Mouse (Mus musculus) limb, embryonic 12.5 days (tissue): ENCODE data around the gene Dennd6b. TPM values are rescaled to one million over a fixed set of nuclear protein-coding genes. Genes with fewer than 3 reads are reported as not detected.
A peak's percentile ranks its signal among the peaks of the same experiment; 100 is the strongest.

Experiments used
- ATAC-seq: fragments of 200-750 bp; cut with Nextera tagmentation; 2 replicates; pipeline ENCODE4 v1.8.0; 2017; ENCODE audit warnings: low read depth, moderate TSS enrichment; ENCODE audit not compliant: insufficient number of reproducible peaks, insufficient read depth, low FRiP score, low TSS enrichment
- H3K27ac ChIP-seq: fragments of 300-500 bp; sonication (generic); 2 replicates; pipeline ENCODE4 v1.5.1; 2016; ENCODE audit warnings: mild to moderate bottlenecking, moderate library complexity
- H3K27me3 ChIP-seq: fragments of 300-500 bp; sonication (generic); 2 replicates; pipeline ENCODE4 v1.6.1; 2016; ENCODE audit warnings: mild to moderate bottlenecking, moderate library complexity
- H3K36me3 ChIP-seq: fragments of 300-500 bp; sonication (generic); 2 replicates; pipeline ENCODE4 v1.6.1; 2016; ENCODE audit warnings: mild to moderate bottlenecking, moderate library complexity
- H3K4me1 ChIP-seq: fragments of 300-500 bp; sonication (generic); replicated peaks from 2 replicates; pipeline ENCODE4 v1.6.1; 2016
- H3K4me2 ChIP-seq: fragments of 300-500 bp; sonication (generic); 2 replicates; pipeline ENCODE4 v1.6.1; 2016; ENCODE audit warnings: mild to moderate bottlenecking, moderate library complexity
- H3K4me3 ChIP-seq: fragments of 300-500 bp; sonication (generic); replicated peaks from 2 replicates; pipeline ENCODE4 v1.5.1; 2016; ENCODE audit warnings: mild to moderate bottlenecking
- H3K9ac ChIP-seq: fragments of 300-500 bp; sonication (generic); replicated peaks from 2 replicates; pipeline ENCODE4 v1.6.1; 2016; ENCODE audit warnings: mild to moderate bottlenecking, moderate library complexity
- H3K9me3 ChIP-seq: fragments of 300-500 bp; sonication (generic); 2 replicates; pipeline ENCODE4 v1.6.1; 2016; ENCODE audit warnings: mild to moderate bottlenecking, moderate library complexity
- WGBS: fragments of 180-500 bp; shearing (Covaris S2); methylation state at CpG from one replicate; pipeline ENCODE4 v1.1.7; 2016; 5-methylcytosine and 5-hydroxymethylcytosine counted together
- polyA plus RNA-seq: library from polyadenylated mRNA; unstranded; fragments of >200 nt; fragmentation: Nextera tagmentation; extraction: Ambion mirVana; gene quantifications from 2 replicates; pipeline ENCODE4 v1.2.1, GENCODE M21; 2016

The Dennd6b gene
- polyA plus RNA-seq, 1 experiment from 2014 or later: 30.1 TPM

DNA sequence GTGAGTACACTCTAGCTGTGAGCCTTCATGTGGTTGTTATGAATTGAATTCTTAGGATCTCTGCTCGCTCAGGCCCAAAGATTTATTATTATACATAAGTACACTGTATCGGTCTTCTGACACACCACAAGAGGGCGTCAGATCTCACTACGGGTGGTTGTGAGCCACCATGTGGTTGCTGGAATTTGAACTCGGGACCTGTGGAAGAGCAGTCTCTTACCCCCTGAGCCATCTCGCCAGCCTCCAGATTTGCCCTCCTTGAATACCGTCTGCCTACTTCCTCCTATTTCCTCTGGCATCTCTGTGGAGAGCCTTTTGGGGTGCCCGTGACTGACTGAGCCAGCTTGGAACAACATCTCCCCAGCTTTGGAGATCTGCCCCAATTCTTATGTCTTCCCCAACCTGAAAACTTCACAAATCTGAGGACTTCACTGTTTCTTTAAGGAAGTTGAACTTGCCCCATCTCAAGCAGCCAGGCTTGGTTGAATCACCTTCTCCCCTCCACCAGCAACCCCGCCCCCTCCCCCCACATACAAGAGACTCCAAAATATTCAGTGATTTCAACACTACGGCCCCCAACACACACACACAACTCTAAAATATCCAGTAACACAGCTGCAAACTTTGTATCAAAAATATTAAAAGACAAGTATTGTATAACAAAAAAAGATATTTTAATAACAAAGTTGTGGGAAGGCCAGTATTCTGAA is 14.6 kb downstream of the Dennd6b start:
- H3K4me1 ChIP-seq: peaks cover 54% of the 10 kb centered on the region
- H3K9ac ChIP-seq: no peak overlapping the region
- H3K9me3 ChIP-seq: no peaks in the 10 kb centered on the region
- WGBS: 76% methylated on average over 10 of the region's 10 CpGs
- H3K4me3 ChIP-seq: peak overlapping the region; percentile 89
- H3K36me3 ChIP-seq: peaks cover 25% of the 10 kb centered on the region
- no peaks in the 10 kb centered on the region for H3K27me3 ChIP-seq
- peak overlapping the region; percentile 93 for H3K4me2 ChIP-seq
- no peak overlapping the region for H3K27ac ChIP-seq
- ATAC-seq: no peak

DNA sequence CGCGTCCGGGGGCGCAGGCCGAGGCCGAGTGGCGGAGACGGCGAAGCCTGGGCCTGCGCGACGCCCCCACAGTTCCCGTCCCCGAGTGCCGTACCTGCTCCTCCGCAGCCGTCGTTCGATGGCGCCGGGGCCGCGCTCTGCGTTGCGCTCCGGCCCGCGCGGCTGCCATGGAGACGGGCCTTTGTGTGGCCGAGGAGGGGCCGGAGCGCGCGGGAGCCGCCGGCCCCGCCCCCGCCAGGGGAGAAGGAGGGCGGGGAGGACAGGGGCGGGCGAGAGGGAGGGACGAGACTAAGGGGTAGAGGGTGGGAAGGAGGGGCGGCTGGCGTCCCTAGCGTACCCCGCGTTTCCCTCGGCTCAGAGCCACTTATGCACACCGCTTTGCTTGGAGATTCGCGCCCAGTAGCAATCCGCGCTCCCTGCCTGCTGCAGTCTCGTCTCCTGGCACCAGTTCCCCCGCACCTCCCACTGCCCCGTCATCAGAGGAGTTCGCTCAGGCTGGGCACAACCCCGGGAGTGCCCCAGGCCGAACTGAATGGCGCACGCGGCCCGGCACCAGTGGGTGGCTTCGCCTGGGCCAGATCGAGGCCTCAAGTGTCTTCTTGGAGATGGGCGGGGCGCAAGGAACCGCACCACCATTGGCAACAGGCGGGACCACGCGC is 15.6 kb downstream of the Dennd6b start, which contains the start of gene Plxnb2:
TSS of gene Plxnb2 (minus strand) at position 218 of the 659 bp plus-strand sequence.
- Histone ChIP-seq H3K4me2 (peak within 1 kb of the TSS; percentile 93), H3K9me3 (no peaks in the 10 kb centered on the region), H3K36me3 (peaks cover 14% of the 10 kb centered on the region), H3K27ac (peak within 1 kb of the TSS; percentile 92), H3K27me3 (no peaks in the 10 kb centered on the region), H3K4me3 (peak within 1 kb of the TSS; percentile 89), H3K4me1 (peaks cover 63% of the 10 kb centered on the region), H3K9ac (peak within 1 kb of the TSS; percentile 91)
- WGBS: under 1% methylated on average over 66 of the region's 72 CpGs
- peak; percentile 83 for ATAC-seq

DNA sequence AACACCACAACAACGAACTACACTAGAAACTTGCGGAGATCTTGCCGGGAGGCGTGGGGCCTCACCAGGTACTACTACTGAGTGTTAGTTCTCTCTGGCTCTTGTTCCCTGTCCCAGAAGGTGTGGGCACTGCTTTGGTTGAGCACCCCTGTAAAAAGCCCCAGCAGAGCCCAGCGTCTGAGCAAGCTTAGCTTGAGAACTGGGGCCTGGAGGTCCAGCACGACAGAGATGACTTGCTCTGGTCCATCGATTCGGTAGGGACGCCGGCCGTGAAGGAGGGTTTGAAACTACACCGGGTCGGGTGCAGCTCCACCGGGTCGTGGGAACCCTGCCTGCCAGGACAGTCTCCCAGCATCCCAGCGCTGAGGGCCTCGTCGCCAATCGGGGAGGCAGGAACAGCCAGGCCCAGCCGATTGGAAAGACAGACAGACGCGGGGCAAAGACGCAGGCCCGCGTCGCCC is 16.2 kb downstream of the Dennd6b start:
- WGBS: 1% methylated on average over 26 of the region's 26 CpGs
- ATAC-seq: no peak
- Histone ChIP-seq H3K4me3 (peak overlapping the region; percentile 89), H3K27me3 (no peaks in the 10 kb centered on the region), H3K9ac (peak overlapping the region; percentile 91), H3K9me3 (no peaks in the 10 kb centered on the region), H3K4me2 (peak overlapping the region; percentile 93), H3K36me3 (peaks cover 8% of the 10 kb centered on the region; the same call in 1 of the 2 replicates), H3K4me1 (peaks cover 64% of the 10 kb centered on the region), H3K27ac (peak overlapping the region; percentile 92)

DNA sequence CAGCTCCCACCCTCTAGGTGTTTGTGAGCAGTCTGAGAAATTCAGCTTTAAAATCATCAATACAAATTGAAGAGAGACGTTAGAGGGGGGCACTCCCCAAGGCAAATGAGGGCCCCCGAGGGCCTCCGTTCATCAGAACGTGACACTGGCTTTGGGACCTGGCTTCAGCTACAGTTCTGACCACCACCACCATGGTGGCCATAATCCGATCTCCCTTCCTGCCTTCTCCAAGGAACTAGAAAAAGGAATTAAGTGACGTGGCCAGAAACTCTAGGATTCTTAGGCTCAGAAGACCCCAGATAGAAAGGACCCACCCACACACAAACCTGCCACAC is 16.7 kb downstream of the Dennd6b start:
- H3K9me3 ChIP-seq: no peaks in the 10 kb centered on the region
- H3K9ac ChIP-seq: peak overlapping the region; percentile 91
- peaks cover 5% of the 10 kb centered on the region; the same call in 1 of the 2 replicates for H3K36me3 ChIP-seq
- H3K4me1 ChIP-seq: peaks cover 64% of the 10 kb centered on the region
- peak overlapping the region; percentile 92 for H3K27ac ChIP-seq
- WGBS: 7% methylated on average over 6 of the region's 6 CpGs
- H3K4me3 ChIP-seq: peak overlapping the region; percentile 89
- no peak for ATAC-seq
- peak overlapping the region; percentile 93 for H3K4me2 ChIP-seq
- no peaks in the 10 kb centered on the region for H3K27me3 ChIP-seq

DNA sequence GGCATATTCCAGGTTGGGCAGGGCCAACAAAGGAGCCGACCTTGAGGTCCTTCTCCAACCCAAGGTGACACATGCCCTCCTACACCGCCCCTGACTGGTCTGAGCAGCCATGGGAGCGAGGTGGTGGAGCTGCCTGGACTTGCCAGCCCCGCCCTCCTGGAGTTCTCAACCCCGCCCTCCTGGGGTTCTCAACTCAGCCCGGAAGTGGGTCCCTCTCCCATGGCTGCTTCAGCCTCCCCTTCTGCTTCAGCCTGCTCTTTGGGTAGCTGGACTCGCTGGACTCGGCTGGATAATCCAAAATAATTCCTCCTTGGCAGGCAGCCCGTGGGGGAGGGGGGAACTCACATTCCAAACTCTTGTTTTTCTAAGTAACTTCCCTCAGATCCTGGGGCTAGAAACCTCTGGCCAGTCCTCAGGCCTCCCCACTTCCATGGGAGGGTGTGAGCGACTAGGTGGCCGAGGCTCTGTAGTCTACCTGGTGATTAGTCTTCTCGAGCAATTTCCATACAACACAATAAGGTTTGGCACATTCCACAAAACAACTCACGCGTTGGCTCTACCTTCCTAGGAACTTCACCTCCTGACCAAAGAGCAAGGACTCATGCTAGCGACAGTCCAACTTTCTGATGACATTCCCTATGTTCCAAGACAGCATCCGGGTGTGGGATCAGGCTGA is 17.2 kb downstream of the Dennd6b start:
- H3K4me1 ChIP-seq: peaks cover 69% of the 10 kb centered on the region
- peak; percentile 44; the same call in 1 of the 2 replicates for ATAC-seq
- H3K36me3 ChIP-seq: no peaks in the 10 kb centered on the region; the same call in 1 of the 2 replicates
- H3K4me3 ChIP-seq: peak overlapping the region; percentile 89
- H3K4me2 ChIP-seq: peak overlapping the region; percentile 93
- no peaks in the 10 kb centered on the region for H3K27me3 ChIP-seq
- peak overlapping the region; percentile 92 for H3K27ac ChIP-seq
- 2% methylated on average over 16 of the region's 16 CpGs for WGBS
- peak overlapping the region; percentile 91 for H3K9ac ChIP-seq
- H3K9me3 ChIP-seq: no peaks in the 10 kb centered on the region

DNA sequence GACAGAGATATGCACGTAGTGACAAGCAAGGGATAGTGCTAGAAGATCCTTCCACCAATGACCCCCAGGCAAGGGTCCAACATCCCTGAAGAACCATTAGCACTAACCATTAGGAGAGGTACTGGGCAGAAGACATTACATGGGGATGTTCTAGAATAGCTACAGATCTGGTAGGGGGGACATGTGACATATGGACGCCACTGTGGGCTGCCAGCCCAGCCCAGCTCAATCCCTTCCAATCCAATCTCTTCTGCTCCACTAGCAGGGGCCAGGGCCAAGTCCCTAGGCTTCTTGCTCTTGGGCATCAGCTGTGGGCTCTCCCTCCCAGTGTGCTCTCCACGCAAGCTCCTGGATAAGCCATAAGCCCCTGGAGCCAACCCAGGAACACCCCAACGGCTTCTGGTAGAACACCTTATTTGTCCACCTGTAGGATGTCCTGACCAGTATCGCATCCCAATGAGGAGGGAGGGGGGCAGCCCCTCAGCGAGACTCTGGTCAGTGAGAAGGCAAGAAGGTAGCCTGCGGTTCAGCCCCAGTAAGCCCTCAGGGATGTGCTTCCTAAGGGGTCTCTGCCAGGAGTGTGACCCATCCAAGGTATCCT is 17.9 kb downstream of the Dennd6b start:
- H3K27ac ChIP-seq: peak overlapping the region; percentile 92
- no peaks in the 10 kb centered on the region for H3K9me3 ChIP-seq
- no peak for ATAC-seq
- H3K4me2 ChIP-seq: peak overlapping the region; percentile 93
- H3K27me3 ChIP-seq: no peaks in the 10 kb centered on the region
- H3K36me3 ChIP-seq: no peaks in the 10 kb centered on the region
- H3K9ac ChIP-seq: peak overlapping the region; percentile 91; the same call in 1 of the 2 replicates
- WGBS: 75% methylated on average over 7 of the region's 7 CpGs
- peaks cover 77% of the 10 kb centered on the region for H3K4me1 ChIP-seq
- peak overlapping the region; percentile 89 for H3K4me3 ChIP-seq

DNA sequence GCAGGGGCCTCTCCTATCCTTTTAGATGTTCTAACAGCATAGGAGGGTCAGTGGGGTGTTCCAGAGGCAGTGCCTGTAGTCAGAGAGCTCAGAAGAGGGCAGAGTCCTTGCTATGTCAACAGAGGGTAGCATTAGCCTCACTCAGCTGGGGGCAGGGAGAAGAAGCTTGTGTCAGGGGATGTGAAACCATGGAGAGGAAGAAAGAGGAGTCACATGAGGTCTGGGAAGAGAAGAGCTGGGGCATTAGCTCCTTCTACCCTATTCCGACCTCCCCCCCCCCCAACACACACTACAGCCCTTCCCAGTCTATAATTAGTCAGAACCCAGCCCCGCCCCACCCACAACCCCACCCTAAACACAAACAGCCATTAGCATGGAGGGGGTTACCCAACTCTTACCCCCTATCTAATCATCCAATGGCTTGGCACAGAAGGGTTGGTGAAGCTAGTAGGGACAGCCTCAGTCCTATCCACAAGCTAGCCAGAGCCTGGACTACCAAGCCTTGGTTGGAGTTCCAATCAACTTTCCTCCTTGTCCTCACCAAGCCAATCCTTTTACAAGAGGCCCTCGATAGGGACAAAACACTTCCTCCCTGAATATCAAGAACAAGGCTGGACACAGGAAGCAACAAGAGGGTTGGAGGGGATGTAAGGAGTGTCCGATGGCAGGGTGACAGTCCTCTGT is 18.6 kb downstream of the Dennd6b start:
- 76% methylated on average over 3 of the region's 4 CpGs for WGBS
- Histone ChIP-seq H3K4me2 (peak overlapping the region; percentile 93), H3K9ac (no peak overlapping the region), H3K9me3 (no peaks in the 10 kb centered on the region), H3K27me3 (no peaks in the 10 kb centered on the region), H3K4me3 (peak overlapping the region; percentile 89; the same call in 1 of the 2 replicates), H3K4me1 (peaks cover 82% of the 10 kb centered on the region), H3K27ac (0 out of 2 replicates have a peak overlapping the region, but pooled peaks have one; percentile 92), H3K36me3 (no peaks in the 10 kb centered on the region)
- ATAC-seq: no peak

DNA sequence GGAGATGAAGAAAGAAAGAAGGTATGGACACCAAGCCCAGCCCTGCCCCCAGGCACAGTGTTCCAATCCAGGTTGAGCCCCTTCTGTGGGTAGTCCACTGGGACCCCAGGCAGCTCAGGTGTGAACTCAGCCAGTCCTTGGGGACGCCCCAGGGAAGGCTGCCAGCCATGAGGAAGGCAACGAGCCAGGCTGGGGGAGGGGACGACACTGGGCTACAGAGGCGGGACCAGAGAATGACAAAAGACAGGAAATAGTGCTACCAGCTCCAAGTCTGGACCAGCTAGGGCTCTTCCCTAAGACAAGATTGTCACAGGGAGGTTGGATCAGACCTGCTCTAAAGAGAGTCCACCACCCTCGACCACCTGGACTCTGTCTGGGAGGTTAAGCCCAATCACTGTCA is 19.2 kb downstream of the Dennd6b start:
- peak overlapping the region; percentile 15; the same call in 1 of the 2 replicates for H3K4me3 ChIP-seq
- 14% methylated on average over 5 of the region's 5 CpGs for WGBS
- no peaks in the 10 kb centered on the region for H3K27me3 ChIP-seq
- no peaks in the 10 kb centered on the region for H3K36me3 ChIP-seq
- H3K9ac ChIP-seq: peak overlapping the region; percentile 27; the same call in 1 of the 2 replicates
- H3K4me1 ChIP-seq: peaks cover 82% of the 10 kb centered on the region
- no peak for ATAC-seq
- 0 out of 2 replicates have a peak overlapping the region, but pooled peaks have one; percentile 4 for H3K27ac ChIP-seq
- H3K9me3 ChIP-seq: no peaks in the 10 kb centered on the region
- peak overlapping the region; percentile 93 for H3K4me2 ChIP-seq

DNA sequence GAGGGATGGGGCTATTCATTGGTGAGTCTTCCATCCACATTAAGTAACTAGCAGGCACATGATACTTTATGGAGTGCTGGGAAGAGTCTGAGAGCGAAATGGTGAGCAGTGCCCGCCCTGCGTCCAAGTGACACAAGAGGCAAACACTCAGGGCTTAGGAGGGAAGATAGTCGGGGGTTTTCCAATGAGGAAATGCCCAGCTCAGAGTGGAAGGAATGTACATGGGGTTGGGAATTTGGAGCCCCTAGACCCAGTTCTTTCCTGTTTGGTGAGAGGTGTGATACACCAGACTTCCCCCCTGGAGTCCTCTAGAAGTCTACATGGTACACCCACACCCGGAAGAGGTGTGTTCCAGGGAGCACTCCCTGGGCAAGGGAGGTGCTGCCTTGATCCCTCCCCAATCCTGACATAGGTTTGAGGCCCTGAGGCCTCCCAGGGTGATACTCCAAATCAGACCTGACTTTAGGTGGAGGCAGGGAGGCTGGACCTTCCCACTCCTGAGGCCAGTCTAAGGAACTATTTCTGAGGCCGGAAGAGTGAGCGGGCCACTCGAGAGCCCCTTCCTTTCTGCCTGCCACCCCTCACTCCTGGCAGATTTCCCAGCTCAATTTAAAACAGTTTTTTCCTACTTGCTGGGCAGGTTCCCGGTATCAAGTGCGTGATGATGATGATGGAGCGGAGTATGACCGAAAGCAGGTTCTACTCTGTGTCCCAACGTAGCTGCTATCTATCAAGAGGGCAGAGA is 20.7 kb downstream of the Dennd6b start:
- WGBS: 82% methylated on average over 13 of the region's 13 CpGs
- Histone ChIP-seq H3K27ac (0 out of 2 replicates have a peak overlapping the region, but pooled peaks have one; percentile 23), H3K4me3 (no peak overlapping the region), H3K9ac (no peak overlapping the region), H3K36me3 (no peaks in the 10 kb centered on the region), H3K9me3 (no peaks in the 10 kb centered on the region), H3K4me1 (peaks cover 89% of the 10 kb centered on the region), H3K4me2 (no peak overlapping the region), H3K27me3 (no peaks in the 10 kb centered on the region)
- ATAC-seq: no peak

DNA sequence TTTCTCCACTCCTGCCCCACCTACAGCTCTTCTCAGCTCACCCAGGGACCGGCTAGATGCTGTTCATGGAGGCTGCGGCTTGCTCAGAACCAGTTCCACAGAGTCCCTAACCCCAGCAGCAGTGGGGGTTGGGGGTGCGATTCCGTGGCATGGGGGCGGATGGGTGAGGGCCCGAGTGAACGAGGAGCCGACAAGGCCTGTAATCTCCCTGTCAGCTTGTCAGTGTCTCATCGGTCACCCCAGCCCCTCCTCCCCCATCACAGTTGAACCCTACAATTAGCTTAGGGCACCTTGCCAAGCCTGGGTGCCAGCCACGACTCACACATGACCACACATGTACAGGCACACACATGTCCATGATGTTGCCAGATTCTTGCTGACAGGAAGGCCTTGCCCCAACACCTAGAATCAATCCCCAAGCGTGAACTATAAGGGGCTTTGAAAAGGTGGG is 21.4 kb downstream of the Dennd6b start:
- Histone ChIP-seq H3K9me3 (no peaks in the 10 kb centered on the region), H3K4me3 (no peak overlapping the region), H3K4me1 (peaks cover 96% of the 10 kb centered on the region), H3K4me2 (peak overlapping the region; percentile 100), H3K36me3 (peaks cover 5% of the 10 kb centered on the region; the same call in 1 of the 2 replicates), H3K9ac (no peak overlapping the region), H3K27me3 (no peaks in the 10 kb centered on the region), H3K27ac (0 out of 2 replicates have a peak overlapping the region, but pooled peaks have one; percentile 23)
- ATAC-seq: no peak
- WGBS: 56% methylated on average over 11 of the region's 11 CpGs
